Mouse (Mus musculus) lung, postnatal 10 days (tissue): ENCODE results near the gene Caln1.

Experiments
- DNase-seq: peaks from one replicate; pipeline ENCODE4 v3.0.0; 2021

Gene Caln1

GRCm38 (mm10) chr5:130369237-130369636, at the start of gene Caln1:
Caln1 (plus strand) TSS chr5:130369455.
- DNase-seq: peak; percentile 3

- DNase-seq: no peak
Observed at GRCm38 (mm10) chr5:130319783-130320182, 49.5 kb upstream of the Caln1 start.

GRCm38 (mm10) chr5:130320485-130320884, 48.8 kb upstream of the Caln1 start:
- peak; percentile 50 for DNase-seq

- DNase-seq: no peak
Observed at GRCm38 (mm10) chr5:130325486-130325885, 43.8 kb upstream of the Caln1 start.

GRCm38 (mm10) chr5:130327615-130328263, 41.5 kb upstream of the Caln1 start:
- no peak for DNase-seq

DNA sequence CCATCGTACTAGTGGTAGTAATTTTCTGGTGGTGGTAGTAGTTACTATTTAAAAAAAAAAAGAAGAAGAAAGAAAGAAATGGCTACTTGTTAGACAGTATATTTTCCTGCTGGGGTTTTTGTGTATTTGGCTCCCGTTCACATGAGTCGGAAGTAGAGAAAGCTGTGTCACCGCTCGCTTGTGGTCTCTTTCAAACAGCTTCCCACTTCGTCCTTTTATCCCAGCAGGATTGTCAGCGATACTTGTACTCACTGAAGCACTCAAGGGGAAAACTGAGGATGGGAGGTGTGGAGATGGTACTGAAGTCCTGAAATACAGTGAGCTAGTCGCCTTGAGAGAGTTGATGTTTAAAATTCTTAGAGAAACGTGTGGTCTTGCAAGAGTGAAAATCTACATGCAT, 40.9 kb upstream of the Caln1 start:
- no peak for DNase-seq

GRCm38 (mm10) chr5:130329889-130330288, 39.4 kb upstream of the Caln1 start:
- DNase-seq: no peak

GRCm38 (mm10) chr5:130330801-130331200, 38.5 kb upstream of the Caln1 start:
- DNase-seq: no peak

- DNase-seq: no peak
Observed at GRCm38 (mm10) chr5:130331206-130331605, 38.0 kb upstream of the Caln1 start.

DNA sequence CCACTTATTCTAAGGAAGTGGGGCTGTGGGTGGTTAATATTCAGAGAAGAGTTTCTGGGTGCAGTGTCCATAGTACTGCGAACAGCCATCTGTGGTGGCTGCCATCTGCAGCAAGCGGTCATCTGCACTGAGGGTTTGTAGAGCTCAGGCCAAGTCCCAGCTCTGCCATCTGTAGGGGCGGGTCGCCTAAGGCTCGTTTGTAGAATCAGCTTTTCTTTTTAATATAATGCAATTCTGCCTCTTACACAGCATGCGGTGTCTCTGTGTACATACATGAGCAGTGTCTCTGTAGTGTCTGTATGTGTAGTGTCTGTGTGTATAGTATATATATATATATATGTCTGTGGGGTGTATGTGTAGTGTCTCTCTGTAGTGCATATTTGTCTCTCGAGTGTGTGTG, 35.7 kb upstream of the Caln1 start:
- no peak for DNase-seq

- DNase-seq: no peak
Observed at GRCm38 (mm10) chr5:130333971-130334370, 35.3 kb upstream of the Caln1 start.

DNA sequence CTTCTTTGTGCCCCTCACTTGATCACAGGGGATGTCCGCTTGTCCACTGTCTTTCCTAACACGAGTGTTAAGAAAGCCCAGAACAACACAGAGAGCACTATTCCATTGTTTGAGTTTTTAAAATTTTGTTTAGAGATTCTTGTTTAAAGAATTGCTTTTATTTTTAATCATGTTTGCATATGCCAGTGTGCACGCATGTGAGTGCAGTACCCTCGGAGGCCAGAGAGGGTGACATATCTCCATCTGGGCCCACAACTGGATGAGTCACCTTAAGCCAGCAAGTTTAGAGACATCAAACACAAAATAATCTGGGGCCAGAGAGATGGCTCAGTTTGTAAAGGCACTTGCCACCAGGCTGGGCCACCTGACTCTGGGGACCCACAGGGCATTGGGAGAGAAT, 33.8 kb upstream of the Caln1 start:
- DNase-seq: no peak

GRCm38 (mm10) chr5:130340656-130341055, 28.6 kb upstream of the Caln1 start:
- no peak for DNase-seq

GRCm38 (mm10) chr5:130344999-130345398, 24.3 kb upstream of the Caln1 start:
- DNase-seq: no peak

DNA sequence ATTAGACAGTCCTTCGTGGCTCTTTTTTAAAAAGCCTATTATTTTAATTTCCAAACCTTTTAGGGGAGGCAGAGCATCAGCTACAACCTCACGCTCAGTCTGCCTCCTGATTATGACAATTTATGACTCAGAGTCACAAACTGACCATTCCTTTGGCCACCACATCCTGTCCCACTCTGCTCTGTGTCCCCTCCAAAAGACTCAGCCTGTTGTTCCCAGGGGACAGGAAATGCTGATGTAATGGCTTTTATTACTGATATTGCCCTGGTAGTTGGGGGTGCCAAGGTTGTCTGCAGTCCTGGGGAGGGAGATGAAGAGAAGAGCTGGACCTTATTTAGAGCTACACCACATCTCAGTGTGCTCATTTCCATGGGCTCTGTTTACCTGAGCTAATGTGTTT, 23.4 kb upstream of the Caln1 start:
- no peak for DNase-seq

DNA sequence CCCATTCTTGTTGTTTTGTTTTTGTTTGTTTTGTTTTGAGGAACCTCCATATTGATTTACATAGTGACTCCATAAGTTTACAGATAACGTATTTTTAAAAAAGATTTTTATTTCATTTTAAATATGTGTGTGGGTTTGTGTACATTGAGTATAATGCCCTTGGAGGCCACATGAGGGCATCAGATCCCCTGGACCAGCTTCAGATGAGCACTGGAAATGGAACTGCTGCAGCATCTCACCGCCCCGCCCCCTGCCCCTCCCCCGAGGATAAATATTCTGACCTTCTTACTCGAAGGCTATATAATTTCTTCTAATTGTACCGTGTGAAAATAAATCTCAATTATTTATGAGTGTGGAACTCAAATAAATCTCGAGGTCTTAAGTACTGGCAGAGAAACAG, 14.0 kb upstream of the Caln1 start:
- no peak for DNase-seq

- no peak for DNase-seq
Observed at GRCm38 (mm10) chr5:130363111-130363510, 6.1 kb upstream of the Caln1 start.

GRCm38 (mm10) chr5:130363773-130364172, 5.5 kb upstream of the Caln1 start:
- DNase-seq: peak; percentile 18

GRCm38 (mm10) chr5:130368236-130368635, 1.0 kb upstream of the Caln1 start:
- no peak for DNase-seq

DNA sequence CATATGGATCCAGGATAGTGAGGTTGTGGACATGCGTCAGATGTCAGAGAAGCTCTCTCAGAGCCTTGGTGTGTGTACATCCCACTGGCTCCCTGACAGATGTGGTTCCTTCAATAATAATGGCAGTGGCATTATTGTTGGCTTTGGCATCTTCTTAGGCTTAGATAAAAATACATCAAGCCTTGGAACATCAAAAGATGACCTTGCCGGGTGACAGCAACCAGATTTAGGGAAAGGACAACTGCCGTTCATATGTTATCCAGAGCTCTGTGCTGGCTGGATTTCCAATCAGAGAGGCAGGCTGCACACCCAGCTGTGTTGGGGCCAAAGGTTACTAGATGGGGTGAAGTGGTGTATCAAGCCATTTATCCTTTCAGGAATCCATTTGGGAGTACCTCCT, 6.2 kb downstream of the Caln1 start:
- DNase-seq: no peak

- DNase-seq: no peak
Observed at GRCm38 (mm10) chr5:130384222-130384912, 15.1 kb downstream of the Caln1 start, which contains the start of gene A330070K13Rik. A330070K13Rik (minus strand) TSS chr5:130384631.

DNA sequence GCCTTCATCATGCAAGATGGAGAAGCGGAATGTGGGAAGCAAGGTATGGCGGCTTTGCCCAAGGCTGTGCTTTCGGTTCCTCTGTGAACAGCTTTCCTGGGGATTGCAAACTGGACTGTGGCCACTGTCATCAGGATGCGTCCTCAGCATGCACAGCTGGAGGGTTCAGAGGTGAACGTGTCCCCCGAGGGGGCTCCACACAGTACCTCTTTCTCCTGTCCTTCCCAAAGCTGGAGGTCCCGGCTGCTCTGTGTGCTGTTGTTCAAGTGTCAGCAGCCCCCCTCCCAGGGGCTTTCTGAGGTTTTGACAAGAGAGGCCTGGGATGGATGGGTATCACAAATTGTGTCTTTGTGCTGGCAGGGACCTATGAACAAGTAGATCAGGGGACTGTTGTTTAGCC, 17.2 kb downstream of the Caln1 start:
- no peak for DNase-seq

DNA sequence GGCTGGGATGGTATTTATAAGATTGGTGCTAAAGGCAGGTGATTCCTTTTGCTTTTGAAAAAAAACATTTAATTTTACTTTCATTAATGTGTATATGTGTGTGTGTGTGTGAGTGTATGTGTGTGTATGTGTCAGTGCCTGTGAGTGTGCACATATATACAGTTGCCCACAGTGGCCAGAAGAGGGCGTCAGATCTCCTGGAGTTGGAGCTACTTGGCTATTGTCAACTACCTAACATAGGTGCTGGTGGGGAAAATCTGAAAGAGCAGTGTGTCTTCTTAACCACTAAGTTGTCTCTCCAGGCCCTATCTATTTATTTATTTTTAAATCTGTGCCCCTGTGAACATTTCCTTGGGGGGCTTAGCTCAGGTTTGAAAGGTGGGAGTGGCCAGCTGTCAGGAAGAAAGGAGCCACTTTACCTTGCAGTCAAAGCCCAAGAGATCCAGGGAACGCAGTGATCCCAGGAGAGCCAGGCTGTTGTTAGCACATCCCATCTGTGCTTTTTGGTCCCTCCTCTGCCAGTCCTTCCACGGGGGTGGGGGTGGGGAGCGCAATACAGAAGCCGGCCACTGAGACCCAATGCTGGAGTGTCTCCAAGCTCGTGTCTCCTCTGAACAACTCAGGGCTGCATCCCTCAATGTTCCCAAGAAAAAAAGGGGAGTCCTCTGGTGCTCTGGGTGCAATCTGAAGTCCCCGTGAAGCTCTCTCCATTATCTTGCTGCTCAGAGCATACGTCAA, 24.5 kb downstream of the Caln1 start:
- no peak for DNase-seq

DNA sequence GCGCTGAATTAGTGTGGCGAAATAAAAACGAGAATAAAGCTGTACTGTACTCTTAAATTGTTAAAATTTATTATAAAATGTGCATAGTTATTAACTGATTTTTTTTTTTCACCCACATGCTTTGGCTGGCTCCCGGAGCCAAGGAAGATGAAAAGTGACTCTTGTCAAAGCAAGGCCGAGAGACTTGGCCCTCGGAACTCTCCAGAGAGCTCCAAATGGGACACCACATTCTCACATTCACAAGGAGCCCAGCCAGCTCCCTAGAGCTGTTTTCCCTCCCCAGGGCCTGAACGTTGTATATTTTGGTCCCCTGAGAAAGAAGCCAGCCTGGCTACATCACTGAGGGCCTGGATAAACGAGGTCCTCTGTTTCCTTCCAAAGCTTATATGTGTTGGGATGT, 25.1 kb downstream of the Caln1 start:
- DNase-seq: peak; percentile 12
